Mouse (Mus musculus): Measurements from ENCODE around the gene Crygn.

- TF ChIP-seq CTCF (IDR thresholded peaks at IDR 0.05; ENCODE audit: control insufficient read depth, insufficient read depth, low read length) (no peak), POLR2A (IDR thresholded peaks at IDR 0.05; ENCODE audit: borderline replicate concordance, control insufficient read depth, low read depth, low read length) (no peak)
Measured at GRCm38 (mm10) chr5:24779321-24779720, 21.5 kb upstream of the Crygn start.

All from bone marrow, adult 2 months (tissue).